Mouse (Mus musculus): Measurements from ENCODE around the gene Plxna4.

Plxna4 gene

DNA sequence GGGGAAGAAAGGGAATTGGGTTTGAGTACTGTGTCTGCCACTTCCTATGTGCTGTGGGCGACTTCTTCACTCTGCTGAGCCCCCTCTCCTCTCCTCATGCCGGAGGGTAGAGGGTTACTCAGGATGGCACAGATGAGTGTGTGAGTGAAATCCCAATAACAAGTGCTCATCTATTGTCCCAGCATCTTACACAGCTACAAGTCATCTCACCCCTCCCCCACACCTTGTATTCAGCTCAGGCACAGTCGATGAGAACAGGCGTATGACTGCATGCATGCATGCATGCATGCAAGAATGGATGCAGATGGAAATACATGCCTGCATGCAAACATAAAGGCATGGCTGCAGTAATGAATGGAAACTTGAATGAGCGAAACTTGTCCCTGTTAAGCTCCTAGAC lies 327.7 kb downstream of the Plxna4 start:
- DNase-seq (ENCODE audit: low read depth, low spot score) = no peak

DNA sequence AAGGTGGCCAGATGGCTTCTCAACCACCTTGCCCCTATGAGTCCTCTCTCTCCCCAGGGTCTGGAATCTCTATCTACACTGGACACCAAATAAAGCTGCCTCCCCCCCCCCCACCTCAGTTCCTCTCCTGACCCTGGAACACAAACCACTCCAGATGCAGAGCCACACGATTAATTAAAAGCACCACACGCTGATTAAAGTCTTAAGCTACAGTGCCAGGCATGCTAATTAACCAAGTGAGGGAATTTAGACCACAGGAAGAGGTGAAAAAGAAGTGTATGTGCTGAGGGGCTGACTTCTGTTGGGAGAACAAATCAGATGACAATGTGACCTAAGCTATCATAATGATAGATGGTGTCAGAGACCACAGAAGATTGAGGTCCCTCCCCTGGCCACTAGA lies 332.8 kb downstream of the Plxna4 start:
- DNase-seq (ENCODE audit: low read depth, low spot score) = no peak

DNA sequence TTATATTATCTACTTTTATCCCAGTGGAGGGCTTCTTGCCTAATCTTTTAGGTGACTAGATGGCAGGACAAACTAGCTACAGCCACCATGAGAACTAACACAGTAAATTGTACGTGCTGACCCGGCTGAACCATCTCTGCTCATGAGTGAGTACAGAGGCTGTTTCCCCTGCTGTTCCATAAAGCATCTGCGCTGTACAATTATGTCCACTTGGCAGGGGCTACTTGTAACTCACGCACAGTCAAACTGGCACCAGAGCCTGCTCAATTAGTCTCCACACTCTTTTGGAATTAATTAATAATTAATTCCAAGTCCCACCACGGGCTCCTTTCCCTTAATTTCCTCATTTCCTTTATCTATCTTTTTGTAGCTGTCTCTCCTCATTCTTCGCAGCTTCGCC lies 335.8 kb downstream of the Plxna4 start:
- DNase-seq (ENCODE audit: low read depth, low spot score) = no peak

DNA sequence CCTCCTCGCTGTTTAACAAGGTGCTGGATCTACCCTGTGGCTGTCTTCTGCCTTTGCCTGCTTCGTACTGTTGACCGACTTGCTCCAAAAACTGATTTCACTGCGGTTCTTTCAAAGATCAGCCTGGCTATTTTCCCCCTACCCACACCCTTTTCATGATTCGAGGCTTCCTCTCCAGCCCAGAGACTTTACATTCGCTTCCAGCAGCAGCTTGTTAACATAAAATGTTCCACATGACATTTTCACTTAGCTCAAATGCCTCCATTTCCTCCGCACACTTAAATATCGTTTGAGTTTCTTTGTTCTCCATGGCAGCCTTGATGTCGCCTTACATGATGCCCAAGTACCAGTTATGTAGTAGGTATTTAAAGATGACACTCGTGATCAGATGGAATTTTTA lies 336.3 kb downstream of the Plxna4 start:
- peak; percentile 13 for DNase-seq (ENCODE audit: low read depth, low spot score)

DNA sequence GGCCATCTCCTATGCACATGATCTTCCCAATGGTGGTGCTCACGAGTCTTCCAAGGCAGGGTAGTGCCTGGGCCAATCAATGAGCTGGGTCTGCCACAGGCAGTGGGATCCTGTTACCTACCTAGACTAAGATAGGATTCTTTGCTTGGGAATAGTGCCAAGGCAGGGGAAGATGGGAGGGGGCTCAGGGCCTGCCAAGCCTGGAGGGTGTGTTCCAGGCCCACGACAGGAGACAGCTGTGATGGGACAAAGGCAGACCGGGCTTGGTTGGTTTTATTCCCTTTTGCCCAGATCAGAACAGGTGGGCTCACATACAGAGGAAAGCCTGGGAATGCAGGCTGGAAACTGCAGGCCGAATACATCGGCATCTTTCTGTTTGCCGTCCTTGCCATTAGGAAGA lies 342.0 kb downstream of the Plxna4 start:
- no peak for DNase-seq (ENCODE audit: low read depth, low spot score)

DNA sequence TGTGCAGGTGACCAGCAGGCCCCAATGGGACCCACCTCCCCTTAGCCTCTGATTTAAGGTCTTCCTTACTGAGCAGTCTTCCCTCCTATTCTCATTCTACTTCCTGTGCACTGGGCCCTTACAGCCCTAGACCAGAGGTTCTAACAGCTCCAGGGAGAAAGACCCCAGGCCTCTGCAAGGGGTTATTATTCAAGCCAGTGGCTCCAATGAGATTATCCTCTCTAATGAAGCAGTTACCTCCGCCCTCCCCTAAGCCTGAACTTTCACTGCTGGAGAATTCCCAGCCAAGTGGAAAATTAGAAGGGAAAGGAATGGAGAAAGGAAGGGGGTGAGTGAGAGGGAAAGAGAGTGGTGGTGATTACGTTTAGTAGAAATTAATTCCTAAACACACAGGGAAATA lies 345.0 kb downstream of the Plxna4 start:
- no peak for DNase-seq (ENCODE audit: low read depth, low spot score)

DNA sequence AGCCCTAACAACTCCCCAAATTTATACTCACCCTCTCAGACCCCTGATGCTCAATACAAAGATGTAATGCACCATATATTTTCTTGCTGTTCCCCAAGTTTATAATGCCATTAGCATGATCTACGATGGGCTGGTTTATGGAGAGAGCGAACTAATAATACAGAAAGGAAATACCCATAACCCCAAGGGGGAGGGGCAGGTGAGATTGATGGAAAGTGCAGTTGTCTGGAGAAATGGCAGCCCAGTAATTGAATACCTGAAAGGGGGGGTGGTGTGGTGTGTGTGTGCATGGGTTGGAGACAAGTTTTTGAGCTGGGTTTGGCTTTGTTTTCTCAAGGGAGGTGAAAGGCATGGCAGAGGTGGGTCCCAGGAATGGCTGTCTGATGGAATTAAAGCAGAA lies 356.6 kb downstream of the Plxna4 start:
- no peak for DNase-seq (ENCODE audit: low read depth, low spot score)

DNA sequence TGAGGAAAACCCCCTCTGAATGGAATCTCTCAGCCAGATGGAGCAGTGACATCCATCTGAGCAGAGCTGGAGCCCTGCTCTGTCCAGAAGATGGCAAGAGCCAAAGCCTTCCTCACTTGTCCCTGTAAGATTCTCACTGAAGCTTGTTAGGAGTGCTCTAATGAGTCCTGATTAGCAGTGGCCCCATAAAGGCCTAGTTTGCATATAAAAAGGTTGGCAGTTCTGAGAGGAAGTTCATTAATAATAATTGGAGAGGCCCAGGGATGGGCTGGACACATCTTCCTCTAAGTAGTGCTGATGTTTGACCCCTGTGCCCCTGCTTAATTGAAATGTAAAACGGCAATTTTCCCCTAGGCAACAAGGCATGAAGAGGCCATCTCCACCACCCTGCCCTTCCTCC lies 361.4 kb downstream of the Plxna4 start:
- no peak for DNase-seq (ENCODE audit: low read depth, low spot score)

DNA sequence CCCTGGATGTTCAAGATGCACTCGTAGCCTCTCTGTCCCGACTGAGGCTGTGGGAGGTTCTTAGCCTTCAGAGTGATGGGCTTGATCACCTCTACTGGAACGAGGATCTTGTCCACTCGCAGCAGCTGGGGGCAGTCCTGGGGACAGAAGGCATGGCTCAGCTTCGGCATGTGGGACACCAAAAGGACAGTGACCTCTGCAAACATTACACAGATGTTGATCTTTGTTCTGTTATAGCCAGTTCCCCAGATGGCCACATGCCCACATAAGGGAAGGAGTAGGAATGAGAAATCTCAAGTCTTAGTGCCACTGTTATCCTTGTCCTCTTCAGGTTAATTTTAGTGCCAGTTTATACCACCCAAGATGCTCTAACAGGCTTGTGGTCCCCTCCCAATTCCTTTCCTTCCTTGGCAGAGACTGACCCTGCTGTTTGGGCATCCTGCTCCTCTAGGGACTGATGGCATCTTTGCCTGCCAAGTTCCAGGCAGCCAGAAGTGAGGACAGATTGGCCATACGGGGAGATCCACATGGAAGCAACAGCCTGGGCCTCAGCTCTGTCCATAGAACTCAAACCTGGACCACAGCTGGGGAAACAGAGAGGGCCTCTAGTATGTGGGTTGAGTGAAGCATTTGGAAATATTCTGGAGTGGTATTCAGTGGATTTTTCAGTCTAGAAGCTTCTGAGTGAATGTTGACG lies 363.8 kb downstream of the Plxna4 start:
- peak; percentile 51 for DNase-seq (ENCODE audit: low read depth, low spot score)

DNA sequence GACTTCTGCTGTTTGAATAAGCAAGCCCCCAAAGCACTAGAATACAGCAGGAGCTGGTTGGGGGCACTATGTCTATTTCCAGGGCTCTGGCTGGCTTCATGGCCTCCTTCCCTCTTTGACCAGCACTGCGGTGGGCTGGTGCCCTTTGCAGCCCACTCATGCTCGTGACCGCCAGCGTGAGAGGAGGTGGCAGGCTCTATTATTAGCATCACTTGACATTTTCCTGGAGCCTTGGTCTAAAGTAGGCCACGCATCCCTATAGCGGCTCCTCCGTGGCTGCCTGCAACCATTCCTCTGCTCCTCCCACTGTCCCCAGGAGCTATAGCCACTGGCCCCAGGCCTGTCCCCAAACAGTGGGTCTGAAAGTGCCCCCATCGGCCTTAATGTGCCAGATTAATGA lies 367.2 kb downstream of the Plxna4 start:
- peak; percentile 76 for DNase-seq (ENCODE audit: low read depth, low spot score)

DNA sequence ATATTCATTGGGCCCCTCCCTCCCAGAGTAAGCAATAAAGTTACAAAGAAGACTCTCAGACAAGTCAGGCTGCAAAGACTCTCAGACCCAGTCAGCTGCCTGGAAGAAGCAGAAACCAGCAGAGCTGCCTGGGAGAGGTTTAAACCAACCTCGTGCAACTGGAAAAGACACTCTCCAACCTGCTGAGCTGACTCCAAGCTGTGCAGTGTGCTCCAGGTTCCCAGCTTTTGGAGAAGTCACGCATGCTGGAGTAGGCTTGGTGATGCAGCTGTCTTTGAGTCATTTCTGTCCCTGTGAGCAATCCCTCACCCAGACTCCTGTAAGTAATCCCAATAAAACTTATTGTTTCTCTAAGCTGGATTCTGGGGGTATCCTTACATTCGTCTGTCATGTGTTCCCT lies 369.4 kb downstream of the Plxna4 start:
- peak; percentile 74 for DNase-seq (ENCODE audit: low read depth, low spot score)

DNA sequence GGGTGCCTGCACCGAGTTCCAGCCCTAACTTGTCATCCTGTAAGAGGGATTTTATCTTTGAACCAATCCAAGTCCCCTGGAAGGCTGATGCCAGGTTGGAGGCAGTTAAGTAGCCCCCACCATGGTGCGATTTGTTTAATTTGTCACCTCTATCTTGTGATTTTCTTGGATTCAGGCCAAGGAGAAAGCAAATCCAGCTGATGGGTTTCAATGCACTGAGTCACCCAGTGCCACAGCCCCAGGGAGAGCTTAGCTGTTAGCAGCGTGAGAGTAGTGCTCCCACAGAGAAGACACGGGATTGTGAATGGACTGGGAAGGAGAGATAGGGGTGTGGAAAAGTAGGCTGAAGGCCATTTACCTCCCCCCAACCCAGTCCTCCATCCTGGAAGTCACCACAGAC lies 375.6 kb downstream of the Plxna4 start:
- peak; percentile 68 for DNase-seq (ENCODE audit: low read depth, low spot score)

DNA sequence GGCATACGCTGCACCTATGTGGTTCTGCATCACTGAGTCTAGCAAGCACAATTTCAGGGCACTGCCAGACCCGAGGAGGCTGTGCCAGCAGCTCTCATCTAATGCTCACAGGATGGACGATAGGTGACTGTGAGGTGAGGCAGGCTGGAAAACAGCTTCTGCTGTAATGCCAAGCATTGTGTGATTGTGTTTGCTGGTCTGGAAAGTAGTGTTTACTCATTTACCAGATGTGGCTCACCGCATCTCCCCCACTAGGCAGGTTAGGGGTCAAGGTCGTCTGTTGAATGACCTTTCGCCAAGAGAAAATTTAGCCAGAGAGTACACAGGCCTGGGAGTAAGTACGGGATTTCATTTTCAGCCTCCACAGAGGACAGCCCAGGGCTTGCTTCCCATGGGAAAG lies 377.9 kb downstream of the Plxna4 start:
- DNase-seq (ENCODE audit: low read depth, low spot score) = no peak

DNA sequence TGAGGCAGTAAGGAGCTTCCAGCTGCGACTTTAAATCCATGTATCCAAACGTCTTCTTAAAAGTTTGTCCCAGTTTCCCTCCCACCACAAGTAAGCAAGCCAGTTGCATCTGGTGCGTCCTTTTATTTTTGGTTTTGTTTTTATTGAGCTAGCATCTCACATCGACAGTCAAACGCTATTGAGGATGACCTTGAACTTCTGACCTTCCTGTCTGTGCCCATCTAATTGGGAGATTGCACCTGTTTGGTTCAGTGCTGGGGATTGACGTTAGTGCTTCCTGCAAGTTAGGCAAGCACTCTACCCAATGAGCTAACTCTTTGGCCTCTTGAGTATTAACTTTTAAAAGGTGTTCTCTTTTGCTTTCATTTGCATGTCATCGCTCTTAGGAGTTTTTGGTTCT lies 379.0 kb downstream of the Plxna4 start:
- DNase-seq (ENCODE audit: low read depth, low spot score) = no peak

DNA sequence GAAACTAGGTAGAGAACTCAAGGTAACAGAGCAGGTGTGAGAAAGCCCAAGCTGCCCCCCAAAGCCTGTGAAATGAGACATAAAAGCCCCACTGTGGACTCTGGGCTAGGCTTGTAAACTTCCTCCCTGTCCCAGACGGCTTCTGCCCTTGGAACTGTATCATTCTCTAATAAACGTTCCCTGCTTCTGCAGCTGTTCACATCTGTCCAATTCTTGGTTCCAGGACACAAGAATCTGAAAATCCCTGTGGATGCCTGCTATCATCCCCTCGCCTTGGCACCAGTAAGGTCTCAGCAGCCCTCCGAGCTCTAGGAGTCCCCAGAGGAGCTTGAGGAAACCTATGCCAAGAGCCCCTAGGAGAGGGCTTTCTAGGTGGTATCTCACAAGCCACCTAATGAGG lies 383.7 kb downstream of the Plxna4 start:
- DNase-seq (ENCODE audit: low read depth, low spot score) = no peak

DNA sequence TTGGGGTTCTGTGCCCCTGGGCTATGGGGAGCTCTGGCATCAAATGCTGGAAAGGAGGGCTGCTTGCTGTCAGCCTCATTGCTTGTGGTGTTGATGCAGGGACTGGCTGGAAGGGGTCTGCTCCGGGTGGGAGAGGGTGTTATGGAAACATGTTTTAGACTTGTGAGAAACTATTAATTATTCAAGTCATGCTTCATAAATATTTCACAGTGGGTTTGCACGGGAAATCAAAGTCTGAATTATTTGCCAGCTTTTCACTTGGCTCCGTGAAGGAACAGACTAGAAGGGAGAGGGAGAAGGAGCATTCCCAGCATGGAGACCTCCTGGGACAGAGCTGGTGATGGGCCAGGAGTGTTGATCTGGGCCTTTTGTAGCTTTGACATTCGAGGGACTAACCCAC lies 384.6 kb downstream of the Plxna4 start:
- DNase-seq (ENCODE audit: low read depth, low spot score) = no peak

DNA sequence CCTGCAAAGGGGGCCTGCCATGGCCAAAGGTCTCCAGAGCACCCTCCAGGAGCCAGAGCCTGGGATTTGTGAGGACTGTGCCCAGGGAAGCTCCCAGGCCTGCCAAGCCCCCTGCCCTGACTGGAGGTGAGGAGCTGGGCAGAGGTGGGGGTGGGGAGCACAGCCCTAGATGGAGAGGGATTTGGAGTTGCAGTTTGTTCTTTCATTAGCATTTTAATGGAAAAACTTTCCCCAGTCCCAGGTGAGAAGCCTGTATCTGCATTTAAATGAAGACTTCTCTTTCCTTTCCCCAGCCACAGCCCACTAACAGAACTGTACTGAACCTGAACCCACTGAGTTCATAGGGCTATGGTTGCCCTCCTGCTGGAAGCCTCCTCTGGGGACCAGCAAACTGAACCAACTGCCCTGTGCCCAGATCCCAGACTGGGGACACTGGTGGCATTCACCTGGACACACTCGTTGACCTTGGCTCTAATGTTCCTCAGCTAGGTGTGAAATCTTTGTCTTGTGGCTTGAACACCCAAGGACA lies 385.3 kb downstream of the Plxna4 start:
- no peak for DNase-seq (ENCODE audit: low read depth, low spot score)

DNA sequence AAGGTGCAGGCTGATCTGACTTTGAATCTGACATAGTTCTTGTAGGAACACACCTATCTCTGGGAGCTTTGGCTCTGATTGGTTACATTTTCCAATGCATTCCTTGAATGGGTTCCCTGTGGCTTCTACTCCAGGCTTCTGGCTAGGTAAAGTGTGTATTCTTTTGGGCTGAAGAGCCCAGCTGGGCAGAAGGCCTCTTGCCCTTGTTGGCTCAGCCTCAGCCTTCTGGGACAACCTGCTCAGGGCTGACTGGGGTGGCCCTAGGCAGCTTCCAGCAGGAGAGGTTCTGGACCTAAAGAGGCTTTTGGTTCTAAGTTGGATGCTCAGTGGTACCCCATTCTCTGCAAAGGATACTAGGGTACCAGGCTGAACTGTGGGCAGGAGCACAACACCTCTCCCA lies 386.5 kb downstream of the Plxna4 start:
- DNase-seq (ENCODE audit: low read depth, low spot score) = peak; percentile 21

DNA sequence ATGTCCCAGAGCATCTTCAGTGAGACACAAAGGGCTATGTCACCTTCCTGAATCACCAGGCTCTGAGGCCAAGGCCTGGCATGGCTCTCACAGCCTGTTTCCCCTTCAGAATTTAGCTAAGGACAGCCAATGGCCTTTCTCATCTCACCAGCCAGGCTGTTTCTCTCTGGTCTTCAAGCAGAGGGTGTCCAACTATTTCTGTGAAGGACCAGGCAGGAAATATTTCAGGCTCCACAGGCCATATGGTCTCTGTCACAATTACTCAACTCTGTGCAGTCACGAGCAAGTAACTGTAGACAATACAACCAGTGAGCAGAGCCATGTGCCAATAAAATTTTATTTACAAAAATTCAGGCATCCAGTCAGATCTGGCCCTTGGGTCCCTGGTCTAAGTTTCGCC lies 388.4 kb downstream of the Plxna4 start:
- DNase-seq (ENCODE audit: low read depth, low spot score) = peak; percentile 61

DNA sequence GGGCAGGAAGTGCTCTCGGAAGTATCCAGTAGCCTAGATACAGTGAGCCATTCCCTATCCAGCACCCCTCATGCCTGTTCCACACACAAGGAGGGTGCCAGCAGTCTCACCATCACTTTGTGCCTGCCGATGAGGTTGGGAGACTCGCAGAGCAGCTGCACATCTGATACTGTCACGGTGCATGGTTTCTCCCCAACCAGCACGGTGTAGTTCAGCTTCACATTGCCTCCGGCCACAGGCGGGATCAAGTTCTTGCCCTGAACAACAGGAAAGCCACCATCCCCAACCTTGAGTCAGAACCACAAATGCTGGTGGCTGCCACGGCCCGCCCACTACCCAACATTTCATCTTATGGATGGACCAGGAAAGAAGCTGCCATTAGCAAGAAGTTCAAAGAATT lies 391.1 kb downstream of the Plxna4 start:
- DNase-seq (ENCODE audit: low read depth, low spot score) = no peak

DNA sequence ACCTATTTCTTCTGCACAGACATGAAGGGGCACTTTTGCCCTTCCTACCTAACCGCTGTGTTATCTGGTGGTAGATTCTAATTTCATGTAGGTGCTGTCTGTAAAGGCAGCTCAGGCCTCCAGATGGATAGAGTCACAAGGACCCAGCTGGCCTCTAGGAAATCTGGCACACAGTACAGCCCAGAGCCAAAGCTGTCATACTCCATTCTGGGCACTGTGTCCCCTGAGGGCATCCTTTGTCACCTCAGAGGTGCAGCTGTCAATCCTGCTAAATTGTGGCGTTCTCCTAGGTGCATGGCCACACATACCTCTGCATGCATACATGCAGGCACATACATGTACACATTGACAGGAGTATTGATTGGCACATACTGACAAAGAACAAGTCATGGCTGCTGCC lies 394.9 kb downstream of the Plxna4 start:
- peak; percentile 31 for DNase-seq (ENCODE audit: low read depth, low spot score)

DNA sequence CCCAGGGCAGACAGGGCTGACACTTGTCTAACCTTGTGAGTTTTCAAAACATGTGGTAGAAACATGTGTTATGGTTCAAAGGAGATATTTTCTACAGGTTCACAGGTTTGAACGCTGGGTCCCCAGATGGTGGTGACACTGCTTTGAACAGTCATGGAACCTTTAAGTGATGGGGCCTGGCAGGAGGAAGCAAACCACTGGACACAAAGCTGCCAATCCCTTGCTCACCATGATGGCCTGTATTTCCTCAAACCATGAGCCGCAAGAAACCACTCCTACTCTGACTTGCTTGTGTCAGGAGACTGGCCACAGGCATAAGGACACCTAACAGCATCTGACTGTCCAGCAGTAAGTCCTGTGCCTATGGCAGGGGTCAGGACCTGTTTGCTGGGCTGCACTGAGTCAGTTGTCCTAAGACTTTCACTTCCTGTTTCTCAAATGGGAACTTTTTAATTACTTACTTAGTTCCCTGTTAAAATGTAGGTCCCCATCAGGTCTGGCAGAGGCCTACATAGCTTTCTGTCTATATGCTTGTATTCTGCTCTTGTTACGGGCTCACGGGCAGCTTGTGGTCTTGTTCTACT lies 403.5 kb downstream of the Plxna4 start:
- DNase-seq (ENCODE audit: low read depth, low spot score) = no peak

DNA sequence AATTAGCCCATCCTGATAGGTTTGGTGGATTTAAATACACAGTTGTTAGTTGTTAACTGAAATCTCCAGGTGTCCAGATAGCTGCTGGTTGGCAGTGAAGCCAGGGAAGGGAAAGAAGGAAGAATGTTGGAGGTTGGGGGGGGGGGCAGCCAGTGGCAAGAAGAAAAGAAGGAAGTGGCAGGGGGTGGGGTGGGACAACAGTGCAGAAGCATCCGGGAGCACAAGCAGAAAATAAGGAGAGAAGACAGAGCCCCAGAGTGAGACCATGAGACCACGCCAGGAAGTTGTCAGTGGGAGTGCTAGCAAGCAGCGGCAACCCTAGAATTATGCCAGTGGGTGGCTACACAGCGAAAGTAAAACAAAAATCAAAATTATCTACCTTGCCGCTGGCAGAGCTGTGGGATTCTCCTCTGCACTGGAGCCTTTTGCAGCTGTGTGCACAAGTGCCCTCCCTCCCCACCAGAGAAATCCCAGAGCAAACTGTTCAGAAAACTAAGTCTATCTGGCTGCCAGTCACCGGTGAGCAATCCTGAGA lies 404.3 kb downstream of the Plxna4 start:
- peak; percentile 62 for DNase-seq (ENCODE audit: low read depth, low spot score)

All from brain, adult 2 months (tissue).